Comparison of ENCODE assay signal across 27 mouse cellular contexts in genomic region chr1:33960439-33960838, GRCm38 (mm10). TPM values are rescaled to one million over a fixed set of nuclear protein-coding genes. Genes with fewer than 3 reads are reported as not detected.
DNase-seq lines count a peak whose midpoint lies in the region; ATAC-seq and TF ChIP-seq lines count a peak whose summit lies in the region.
"Had no signal": no experiment of that assay in that cellular context is flagged by ENCODE, and none has a peak within 500 bp of the region (broad histone marks: within the 10 kb centered on the region; RNA-seq: fewer than 3 reads in every experiment).

No protein-coding gene starts in this region.

- no peak overlapping the region for H3K4me3 ChIP-seq in forebrain, postnatal 0 days (ENCODE audit: low read depth, low read length)
- H3K4me3 ChIP-seq in forebrain, embryonic 10.5 days: no peak overlapping the region
- H3K4me3 ChIP-seq in heart, embryonic 15.5 days: no peak overlapping the region
- no peak overlapping the region for H3K4me3 ChIP-seq in liver, postnatal 0 days (ENCODE audit: low read depth, low read length)
- no peak overlapping the region for H3K4me3 ChIP-seq in liver, embryonic 11.5 days (ENCODE audit: low read depth, low read length)
- H3K4me3 ChIP-seq: embryonic facial prominence, embryonic 10.5 days; embryonic facial prominence, embryonic 13.5 days; erythroblast, embryonic 14.5 days; heart, adult 2 months; heart, embryonic 12.5 days had no signal

- intact Hi-C loops in heart, postnatal 36 days (cut with DNase I): loop anchor here (10.0 kb wide), 1 partner anchor 206 kb away; the partner anchor contains the start of gene Bag2

- peak; percentile 23; the same call in 1 of the 2 replicates for ATAC-seq in forebrain, postnatal 0 days
- ATAC-seq in heart, embryonic 15.5 days (replicated peaks; ENCODE audit: insufficient number of reproducible peaks, insufficient read depth, low FRiP score, low read depth): no peak
- ATAC-seq in liver, postnatal 0 days: no peak
- no peak for ATAC-seq in liver, embryonic 11.5 days (replicated peaks; ENCODE audit: low FRiP score)
- ATAC-seq in megakaryocyte, adult 5-6 weeks (ENCODE audit: poor library complexity, severe bottlenecking): no peak
- ATAC-seq: CD4-positive, CD25-positive, alpha-beta regulatory T cell, adult 4 months; hindbrain, postnatal 0 days; inflammation-experienced regulatory T-cells, adult 6 months; intestine, embryonic 16.5 days had no signal

- no peak for TF ChIP-seq CTCF in forebrain, postnatal 0 days (IDR thresholded peaks at IDR 0.05; ENCODE audit: low read depth)
- TF ChIP-seq CTCF in liver, postnatal 0 days (IDR thresholded peaks at IDR 0.05; ENCODE audit: low read depth): no peak

- H3K4me1 ChIP-seq in forebrain, postnatal 0 days (ENCODE audit: insufficient read depth): no peaks in the 10 kb centered on the region
- H3K4me1 ChIP-seq in forebrain, embryonic 10.5 days: no peaks in the 10 kb centered on the region
- H3K4me1 ChIP-seq in heart, embryonic 15.5 days (replicated peaks): peaks cover 9% of the 10 kb centered on the region; the same call in 1 of the 2 replicates
- H3K4me1 ChIP-seq in liver, postnatal 0 days (ENCODE audit: insufficient read depth): no peaks in the 10 kb centered on the region
- H3K4me1 ChIP-seq in liver, embryonic 11.5 days (replicated peaks; ENCODE audit: control insufficient read depth, insufficient read depth, low read length): no peaks in the 10 kb centered on the region
- H3K4me1 ChIP-seq: embryonic facial prominence, embryonic 10.5 days; embryonic facial prominence, embryonic 13.5 days had no signal

- H3K27me3 ChIP-seq in forebrain, postnatal 0 days (ENCODE audit: insufficient read depth, low read length): no peaks in the 10 kb centered on the region
- no peaks in the 10 kb centered on the region for H3K27me3 ChIP-seq in forebrain, embryonic 10.5 days (ENCODE audit: poor library complexity, severe bottlenecking)
- H3K27me3 ChIP-seq in heart, embryonic 15.5 days: no peaks in the 10 kb centered on the region
- H3K27me3 ChIP-seq in liver, postnatal 0 days (ENCODE audit: insufficient read depth, low read length): no peaks in the 10 kb centered on the region
- no peaks in the 10 kb centered on the region for H3K27me3 ChIP-seq in liver, embryonic 11.5 days (replicated peaks; ENCODE audit: control insufficient read depth, insufficient read depth, low read length)
- H3K27me3 ChIP-seq: embryonic facial prominence, embryonic 13.5 days; heart, embryonic 12.5 days had no signal

- no peak overlapping the region for H3K27ac ChIP-seq in forebrain, postnatal 0 days (ENCODE audit: low read depth, low read length)
- H3K27ac ChIP-seq in forebrain, embryonic 10.5 days: no peak overlapping the region
- H3K27ac ChIP-seq in heart, embryonic 15.5 days: peak overlapping the region; percentile 38; the same call in 1 of the 2 replicates
- no peak overlapping the region for H3K27ac ChIP-seq in liver, postnatal 0 days (ENCODE audit: low read depth)
- no peak overlapping the region for H3K27ac ChIP-seq in liver, embryonic 11.5 days (ENCODE audit: low read depth, low read length)
- H3K27ac ChIP-seq: embryonic facial prominence, embryonic 10.5 days; embryonic facial prominence, embryonic 13.5 days; heart, adult 2 months; hindbrain, embryonic 14.5 days; hindbrain, postnatal 0 days had no signal

- 61% methylated on average over 8 of the region's 8 CpGs for WGBS in forebrain, postnatal 0 days
- WGBS in forebrain, embryonic 10.5 days: 95% methylated on average over 8 of the region's 8 CpGs
- WGBS in heart, embryonic 15.5 days: 35% methylated on average over 8 of the region's 8 CpGs
- WGBS in liver, postnatal 0 days (ENCODE audit: insufficient replicate concordance): 84% methylated on average over 8 of the region's 8 CpGs
- WGBS in liver, embryonic 11.5 days: 79% methylated on average over 8 of the region's 8 CpGs

- no peak overlapping the region for H3K9ac ChIP-seq in forebrain, postnatal 0 days
- no peak overlapping the region for H3K9ac ChIP-seq in heart, embryonic 15.5 days
- H3K9ac ChIP-seq in liver, postnatal 0 days (replicated peaks): no peak overlapping the region
- H3K9ac ChIP-seq in liver, embryonic 11.5 days (ENCODE audit: low read depth, low read length): no peak overlapping the region
- H3K9ac ChIP-seq: embryonic facial prominence, embryonic 13.5 days; heart, embryonic 12.5 days; hindbrain, embryonic 14.5 days had no signal

- no peak overlapping the region for H3K4me2 ChIP-seq in forebrain, postnatal 0 days (ENCODE audit: low read depth)
- no peak overlapping the region for H3K4me2 ChIP-seq in heart, embryonic 15.5 days
- H3K4me2 ChIP-seq in liver, postnatal 0 days (ENCODE audit: low read depth, low read length): no peak overlapping the region
- no peak overlapping the region for H3K4me2 ChIP-seq in liver, embryonic 11.5 days
- H3K4me2 ChIP-seq: embryonic facial prominence, embryonic 13.5 days; heart, embryonic 12.5 days; hindbrain, embryonic 14.5 days had no signal

- DNase-seq in forebrain, postnatal 0 days: no peak
- no peak for DNase-seq in forebrain, embryonic 10.5 days (ENCODE audit: extremely low spot score, low spot score)
- DNase-seq in heart, postnatal 36 days: no peak
- DNase-seq in liver, postnatal 0 days: peak; percentile 2
- no peak for DNase-seq in liver, embryonic 11.5 days (ENCODE audit: low spot score)
- DNase-seq in skeletal muscle tissue, adult 2 months (ENCODE audit: low read depth, low spot score): peak; percentile 7
- DNase-seq: adrenal gland, adult 2 months; adrenal gland, postnatal 14 days; cerebellum, adult 11-12 months; cerebellum, adult 8-10 months; cerebellum, postnatal 10 days; cerebellum, postnatal 36 days; embryo, embryonic 11 days; gastrocnemius, postnatal 25 days; heart, adult 2 months; kidney, adult 18-20 months had no signal

- TF ChIP-seq EP300 in liver, postnatal 0 days (IDR thresholded peaks at IDR 0.05; ENCODE audit: low read depth): no peak

- no peaks in the 10 kb centered on the region for H3K9me3 ChIP-seq in forebrain, postnatal 0 days (ENCODE audit: low read length)
- H3K9me3 ChIP-seq in forebrain, embryonic 10.5 days: no peaks in the 10 kb centered on the region
- no peaks in the 10 kb centered on the region for H3K9me3 ChIP-seq in heart, embryonic 15.5 days (replicated peaks)
- no peaks in the 10 kb centered on the region for H3K9me3 ChIP-seq in liver, postnatal 0 days (ENCODE audit: low read length)
- H3K9me3 ChIP-seq in liver, embryonic 11.5 days (ENCODE audit: control insufficient read depth, low read length): no peaks in the 10 kb centered on the region
- H3K9me3 ChIP-seq: embryonic facial prominence, embryonic 10.5 days had no signal

- H3K36me3 ChIP-seq in forebrain, postnatal 0 days (ENCODE audit: insufficient read depth): no peaks in the 10 kb centered on the region
- no peaks in the 10 kb centered on the region for H3K36me3 ChIP-seq in forebrain, embryonic 10.5 days (replicated peaks)
- H3K36me3 ChIP-seq in heart, embryonic 15.5 days: no peaks in the 10 kb centered on the region
- no peaks in the 10 kb centered on the region for H3K36me3 ChIP-seq in liver, postnatal 0 days (replicated peaks; ENCODE audit: insufficient read depth, low read length)
- H3K36me3 ChIP-seq in liver, embryonic 11.5 days (ENCODE audit: control insufficient read depth, insufficient read depth, low read length): no peaks in the 10 kb centered on the region
- H3K36me3 ChIP-seq: embryonic facial prominence, embryonic 10.5 days; embryonic facial prominence, embryonic 13.5 days; heart, embryonic 12.5 days had no signal

RNA-seq across cellular contexts. Expression of gene Dst, which starts 52.4 kb away (rescaled TPM):
- 127 and 134 TPM in 2 replicates for total RNA-seq in forebrain, postnatal 0 days (2014; rRNA removed)
- polyA plus RNA-seq in forebrain, postnatal 0 days (2015; fragmentation: Nextera tagmentation; extraction: Ambion mirVana): 16.3 and 23.1 TPM in 2 replicates
- 11.3 and 11.9 TPM in 2 replicates for polyA plus RNA-seq in forebrain, embryonic 10.5 days (2016; fragmentation: Nextera tagmentation; extraction: Ambion mirVana)
- polyA plus RNA-seq in heart, embryonic 15.5 days (2015; fragmentation: Nextera tagmentation; extraction: Ambion mirVana): 21.4 and 23.4 TPM in 2 replicates
- 100 to 1,000 TPM; 392 to 396 TPM for total RNA-seq in heart, postnatal 36 days (2021)
- polyA plus RNA-seq in liver, postnatal 0 days (2015; fragmentation: Nextera tagmentation; extraction: Ambion mirVana): 6.0 and 6.4 TPM in 2 replicates
- 9.4 and 9.5 TPM in 2 replicates for polyA plus RNA-seq in liver, embryonic 11.5 days (2014; fragmentation: Nextera tagmentation; extraction: Ambion mirVana)
- total RNA-seq in megakaryocyte, adult 5-6 weeks (2015): 0.21 and 0.71 TPM in 2 replicates
- 0.37 and 0.73 TPM in 2 replicates for total RNA-seq in megakaryocyte, adult 5-6 weeks (2017)

RNA-seq across cellular contexts. Expression of gene Bend6, which starts 52.8 kb away (rescaled TPM):
- 124 and 153 TPM in 2 replicates for total RNA-seq in forebrain, postnatal 0 days (2014; rRNA removed)
- 96.7 and 111 TPM in 2 replicates for polyA plus RNA-seq in forebrain, postnatal 0 days (2015; fragmentation: Nextera tagmentation; extraction: Ambion mirVana)
- 1.5 and 2.0 TPM in 2 replicates for polyA plus RNA-seq in forebrain, embryonic 10.5 days (2016; fragmentation: Nextera tagmentation; extraction: Ambion mirVana)
- 3.6 TPM in 2 replicates for polyA plus RNA-seq in heart, embryonic 15.5 days (2015; fragmentation: Nextera tagmentation; extraction: Ambion mirVana)
- total RNA-seq in heart, postnatal 36 days (2021): 1 to 10 TPM; 2.1 to 2.2 TPM
- 0.12 and 0.22 TPM in 2 replicates for polyA plus RNA-seq in liver, postnatal 0 days (2015; fragmentation: Nextera tagmentation; extraction: Ambion mirVana)
- polyA plus RNA-seq in liver, embryonic 11.5 days (2014; fragmentation: Nextera tagmentation; extraction: Ambion mirVana): 2.3 and 2.4 TPM in 2 replicates
- not detected in 2 replicates for total RNA-seq in megakaryocyte, adult 5-6 weeks (2015)
- 0.77 TPM in 1 of 2 replicates, not detected in the other for total RNA-seq in megakaryocyte, adult 5-6 weeks (2017)
- polyA plus RNA-seq: erythroblast, embryonic 14.5 days had no signal

Comparison
In these comparisons a context has a peak if more than half of its experiments do, and no peak if none do; other contexts are left out.
1. DNase-seq: peak in liver, postnatal 0 days (single experiment) and skeletal muscle tissue, adult 2 months (single experiment); none in forebrain, postnatal 0 days (single experiment), forebrain, embryonic 10.5 days (single experiment), heart, postnatal 36 days (0 of 2) and liver, embryonic 11.5 days (single experiment).
2. RNA of gene Bend6, which starts 52.8 kb away (polyA plus RNA-seq): 96.7 to 111 TPM in forebrain, postnatal 0 days; 3.6 TPM in heart, embryonic 15.5 days, 2.3 to 2.4 TPM in liver, embryonic 11.5 days, 1.5 to 2.0 TPM in forebrain, embryonic 10.5 days and 0.12 to 0.22 TPM in liver, postnatal 0 days; every median in the first group is over 10 times any median in the second.